Mouse (Mus musculus): ENCODE results near the gene Dcun1d4.

GRCm38 (mm10) chr5:73576708-73577107, 95.9 kb downstream of the Dcun1d4 start:
- TF ChIP-seq GATA1 (IDR thresholded peaks at IDR 0.05; ENCODE audit: low read length) = no peak
- no peak for TF ChIP-seq TAL1 (IDR thresholded peaks at IDR 0.05; ENCODE audit: low read length)

Data from erythroblast, embryonic 14.5 days (primary cell).